Mouse (Mus musculus) testis, adult 2 months (tissue): ENCODE data around the gene Gm49368. TPM values are rescaled to one million over a fixed set of nuclear protein-coding genes. Genes with fewer than 3 reads are reported as not detected.

ENCODE experiments used
- H3K27ac ChIP-seq: fragments of 200-500 bp; 2 replicates; pipeline ENCODE4 v1.5.1; 2012; ENCODE audit warnings: low read depth, low read length; ENCODE audit not compliant: control insufficient read depth, insufficient read depth
- H3K27me3 ChIP-seq: fragments of 200-500 bp; 2 replicates; pipeline ENCODE4 v1.6.1; 2012; ENCODE audit warnings: mild to moderate bottlenecking, low read length, moderate library complexity; ENCODE audit not compliant: control insufficient read depth, insufficient read depth
- H3K36me3 ChIP-seq: fragments of 200-500 bp; 2 replicates; pipeline ENCODE4 v1.6.1; 2012; ENCODE audit warnings: mild to moderate bottlenecking, low read length; ENCODE audit not compliant: control insufficient read depth, insufficient read depth
- H3K4me1 ChIP-seq: fragments of 200-500 bp; 2 replicates; pipeline ENCODE4 v1.6.1; 2012; ENCODE audit warnings: low read length; ENCODE audit not compliant: control insufficient read depth, insufficient read depth
- H3K4me3 ChIP-seq: fragments of 200-500 bp; 2 replicates; pipeline ENCODE4 v1.5.1; 2012; ENCODE audit warnings: low read depth, mild to moderate bottlenecking, low read length, moderate library complexity, mixed read lengths; ENCODE audit not compliant: control insufficient read depth
- CTCF ChIP-seq: fragments of 200-500 bp; IDR thresholded peaks from 2 replicates; pipeline ENCODE4 v1.5.1; 2012; ENCODE audit warnings: low read depth, mild to moderate bottlenecking, inconsistent platforms, low read length, moderate library complexity; ENCODE audit not compliant: control insufficient read depth, insufficient read depth, insufficient replicate concordance
- POLR2A ChIP-seq: fragments of 200-500 bp; IDR thresholded peaks from 2 replicates; pipeline ENCODE4 v1.6.1; 2012; ENCODE audit warnings: low read depth, mild to moderate bottlenecking, inconsistent platforms, low read length, moderate library complexity; ENCODE audit not compliant: control insufficient read depth
- polyA plus RNA-seq: library from polyadenylated mRNA; depleted of rRNA; stranded (reverse); fragments of >200 nt; gene quantifications from 2 replicates; pipeline ENCODE4 v1.2.3, GENCODE M21; 2012

Gene Gm49368
- polyA plus RNA-seq, 1 experiment = not detected

DNA sequence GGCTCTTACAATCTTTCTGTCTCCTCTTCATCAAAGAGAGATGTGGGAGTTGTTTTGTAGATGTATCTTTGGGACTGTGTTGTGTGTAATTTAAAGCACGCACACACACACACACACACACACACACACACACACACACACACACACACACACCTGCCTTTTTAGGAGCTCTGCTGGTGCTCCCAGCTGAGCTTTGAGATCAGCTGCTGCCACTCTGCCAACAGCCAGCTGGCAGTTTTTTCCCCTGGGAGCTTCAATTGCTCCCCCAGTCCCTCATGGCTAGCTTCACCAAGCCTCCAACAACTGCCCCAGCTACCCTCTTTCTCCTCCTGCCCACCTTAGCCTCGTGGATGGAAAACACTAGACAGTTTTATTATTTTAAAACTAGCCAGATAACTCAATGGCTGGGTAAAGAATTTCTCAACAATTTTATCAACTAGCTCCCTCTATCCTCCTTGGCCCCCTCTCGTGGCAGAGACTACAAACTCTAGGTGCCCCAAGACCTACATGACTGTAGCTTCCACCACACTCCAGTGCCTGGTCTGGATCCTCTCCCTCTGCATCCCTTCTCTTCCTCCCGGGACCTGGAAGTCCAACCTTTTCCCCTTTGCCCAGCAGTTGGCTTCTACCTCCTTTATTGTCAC is 18.2 kb upstream of the Gm49368 start:
- Histone ChIP-seq H3K36me3 (no peaks in the 10 kb centered on the region), H3K27me3 (no peaks in the 10 kb centered on the region), H3K4me1 (no peaks in the 10 kb centered on the region), H3K27ac (no peak overlapping the region), H3K4me3 (no peak overlapping the region)
- TF ChIP-seq CTCF = no peak
- no peak for TF ChIP-seq POLR2A

DNA sequence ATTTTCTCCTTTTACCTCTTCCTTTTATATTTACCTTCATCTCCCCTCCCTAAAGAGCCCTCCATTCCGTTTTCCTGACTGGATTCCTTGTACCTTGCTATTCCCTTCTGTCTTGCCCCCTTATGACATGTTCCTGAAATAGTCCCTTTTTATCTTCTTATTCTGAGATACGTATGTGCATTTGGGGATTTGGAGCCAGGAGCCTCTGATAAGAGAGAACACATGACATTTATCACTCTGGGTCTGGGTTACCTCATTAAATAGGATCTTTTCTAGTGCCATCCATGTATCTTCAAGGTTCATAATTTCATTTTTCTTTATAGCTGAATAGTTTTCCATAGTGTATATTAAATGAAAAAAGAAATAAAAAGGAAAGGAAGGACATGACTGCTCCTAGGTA is 16.8 kb upstream of the Gm49368 start:
- TF ChIP-seq POLR2A (no peak), CTCF (no peak)
- Histone ChIP-seq H3K27me3 (no peaks in the 10 kb centered on the region), H3K4me3 (no peak overlapping the region), H3K27ac (no peak overlapping the region), H3K36me3 (no peaks in the 10 kb centered on the region), H3K4me1 (no peaks in the 10 kb centered on the region)

DNA sequence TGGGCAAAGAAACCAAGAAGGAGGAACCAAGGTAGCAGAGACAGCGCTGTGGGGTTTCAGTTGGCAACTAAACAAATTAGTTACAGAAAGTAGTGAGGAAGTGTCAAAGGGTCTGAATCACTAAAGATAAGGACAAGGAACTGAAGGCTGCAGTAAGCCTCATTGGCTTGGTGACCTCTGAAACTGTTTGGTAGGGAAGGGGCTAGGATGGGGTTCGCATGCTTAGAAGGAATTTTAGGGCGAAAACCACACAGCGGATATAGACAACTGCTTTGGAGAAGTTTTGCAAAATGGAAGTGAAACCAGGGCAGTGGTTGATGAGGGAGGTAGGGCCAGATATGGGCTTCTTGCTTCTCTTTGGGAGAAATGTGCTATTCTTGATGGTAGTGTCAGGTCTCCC is 13.7 kb upstream of the Gm49368 start:
- no peak overlapping the region for H3K4me3 ChIP-seq
- H3K27ac ChIP-seq = no peak overlapping the region
- no peaks in the 10 kb centered on the region for H3K27me3 ChIP-seq
- H3K36me3 ChIP-seq = no peaks in the 10 kb centered on the region
- no peaks in the 10 kb centered on the region for H3K4me1 ChIP-seq
- no peak for TF ChIP-seq CTCF
- no peak for TF ChIP-seq POLR2A

DNA sequence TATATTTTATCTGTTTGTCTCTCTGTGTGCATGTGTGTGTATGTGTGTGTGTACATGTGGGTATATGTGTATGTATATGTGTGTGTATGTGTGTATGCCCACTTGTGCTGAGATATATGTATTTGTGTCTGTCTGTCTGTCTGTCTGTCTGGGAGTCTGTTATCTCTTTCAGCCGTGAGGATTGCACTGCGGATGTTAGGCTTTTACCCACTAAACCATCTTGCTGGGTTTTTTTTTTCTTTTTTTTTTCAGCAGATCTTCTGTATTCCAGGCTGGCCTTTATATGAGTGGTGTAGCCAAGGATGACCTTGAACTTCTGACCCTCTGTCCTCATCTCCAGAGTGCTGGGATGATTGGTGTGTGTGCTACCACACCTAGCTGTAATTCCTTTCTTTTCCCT is 13.2 kb upstream of the Gm49368 start:
- no peak overlapping the region for H3K27ac ChIP-seq
- no peaks in the 10 kb centered on the region for H3K4me1 ChIP-seq
- TF ChIP-seq CTCF = no peak
- TF ChIP-seq POLR2A = no peak
- H3K4me3 ChIP-seq = no peak overlapping the region
- H3K27me3 ChIP-seq = no peaks in the 10 kb centered on the region
- no peaks in the 10 kb centered on the region for H3K36me3 ChIP-seq

DNA sequence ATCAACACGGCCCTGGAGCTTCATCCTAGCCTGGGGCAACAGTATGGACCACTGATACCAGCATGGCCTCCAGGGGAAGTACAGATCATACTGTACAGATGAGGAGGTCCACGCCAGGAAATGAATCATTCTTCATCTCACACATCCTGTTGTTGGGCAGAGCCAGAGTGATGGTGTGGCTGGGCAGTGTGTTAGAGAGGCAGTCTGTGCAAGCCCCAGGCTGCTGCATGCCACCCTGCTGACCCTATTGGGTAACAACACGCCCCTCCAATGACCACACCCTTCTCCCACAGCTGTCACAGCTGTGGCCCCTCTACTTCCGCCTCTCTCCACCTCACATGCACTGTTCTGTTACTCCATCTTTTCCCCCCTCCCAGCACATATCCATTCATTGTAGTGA is 11.7 kb upstream of the Gm49368 start:
- H3K36me3 ChIP-seq = no peaks in the 10 kb centered on the region
- no peak overlapping the region for H3K4me3 ChIP-seq
- no peaks in the 10 kb centered on the region for H3K27me3 ChIP-seq
- TF ChIP-seq CTCF (no peak), POLR2A (no peak)
- no peaks in the 10 kb centered on the region for H3K4me1 ChIP-seq
- H3K27ac ChIP-seq = no peak overlapping the region

DNA sequence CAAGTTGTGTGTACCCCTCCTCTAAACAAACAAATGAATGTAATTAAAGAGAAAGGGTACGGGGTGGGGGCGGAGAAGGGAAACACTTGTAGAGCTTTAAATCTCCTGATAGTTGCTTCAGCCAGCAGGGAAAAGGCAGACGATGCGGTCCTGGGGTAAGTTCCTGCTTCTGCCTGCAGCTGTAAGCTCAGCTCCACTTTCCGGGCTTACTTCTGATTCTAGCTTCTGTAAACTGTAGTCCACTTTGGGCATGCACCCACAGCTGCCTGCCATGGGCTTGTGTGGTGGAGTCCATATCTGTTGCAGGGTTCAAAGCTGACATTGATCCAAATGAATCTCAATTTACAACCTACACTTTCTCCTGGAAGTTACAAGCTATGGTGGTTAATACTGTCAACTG is 9.4 kb upstream of the Gm49368 start:
- no peaks in the 10 kb centered on the region for H3K27me3 ChIP-seq
- H3K4me3 ChIP-seq = no peak overlapping the region
- no peak for TF ChIP-seq POLR2A
- TF ChIP-seq CTCF = no peak
- no peaks in the 10 kb centered on the region for H3K4me1 ChIP-seq
- H3K27ac ChIP-seq = no peak overlapping the region
- H3K36me3 ChIP-seq = no peaks in the 10 kb centered on the region

DNA sequence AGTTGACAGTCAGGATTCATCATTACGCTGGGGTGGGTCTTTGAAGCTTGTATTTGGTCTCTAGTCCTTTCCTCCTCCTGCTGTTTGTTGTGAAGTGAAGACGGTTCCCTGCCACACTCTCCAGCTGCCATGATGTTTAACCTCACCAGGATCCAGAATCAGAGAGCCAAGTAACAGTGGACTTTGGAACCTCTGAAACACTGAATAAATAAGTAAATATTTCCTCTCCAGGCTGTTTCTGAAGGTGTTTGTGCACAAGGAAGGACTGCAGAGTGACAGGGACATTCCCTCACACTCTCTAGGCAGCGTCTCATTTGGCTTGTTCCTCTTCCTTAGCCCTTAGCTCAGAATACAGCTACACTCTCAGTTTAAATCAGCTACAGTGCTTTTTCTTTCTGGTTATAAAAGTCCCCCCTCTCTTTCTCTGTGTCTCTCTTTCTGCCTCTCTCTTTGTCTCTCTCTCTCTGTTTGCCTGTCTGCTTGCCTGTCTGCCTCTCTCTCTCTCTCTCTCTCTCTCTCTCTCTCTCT is 5.5 kb upstream of the Gm49368 start:
- TF ChIP-seq POLR2A = no peak
- no peak for TF ChIP-seq CTCF
- H3K4me1 ChIP-seq = peaks cover 5% of the 10 kb centered on the region
- H3K4me3 ChIP-seq = no peak overlapping the region
- no peak overlapping the region for H3K27ac ChIP-seq
- no peaks in the 10 kb centered on the region for H3K36me3 ChIP-seq
- H3K27me3 ChIP-seq = no peaks in the 10 kb centered on the region

DNA sequence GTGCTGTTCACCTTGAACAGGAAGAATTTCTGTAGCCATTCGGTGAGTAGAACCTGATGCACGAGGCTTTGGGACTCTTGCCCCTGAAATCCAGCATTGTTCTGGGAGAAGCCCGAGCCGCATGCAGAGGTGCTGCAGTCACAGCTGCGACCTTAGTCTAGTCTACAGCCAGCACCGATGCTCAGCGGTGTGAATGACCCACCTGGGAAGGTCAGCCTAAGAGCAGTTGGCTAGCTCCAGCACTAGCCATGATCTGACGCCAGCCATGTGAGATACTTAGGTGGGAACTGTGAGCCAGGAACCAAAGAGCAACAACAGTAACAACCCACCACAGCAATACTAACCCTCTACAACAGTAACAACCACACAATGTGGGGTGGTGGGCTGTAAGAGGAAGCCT is 4.6 kb upstream of the Gm49368 start:
- Histone ChIP-seq H3K4me3 (no peak overlapping the region), H3K27ac (no peak overlapping the region), H3K36me3 (no peaks in the 10 kb centered on the region), H3K4me1 (peaks cover 5% of the 10 kb centered on the region), H3K27me3 (no peaks in the 10 kb centered on the region)
- TF ChIP-seq CTCF (no peak), POLR2A (no peak)
